Mouse (Mus musculus) stomach, postnatal 0 days (tissue): ENCODE data around the gene C2cd5. TPM values are rescaled to one million over a fixed set of nuclear protein-coding genes. Genes with fewer than 3 reads are reported as not detected.

ENCODE experiments used
- ATAC-seq: fragments of 200-750 bp; cut with Nextera tagmentation; 2 replicates; pipeline ENCODE4 v1.8.0; 2017; ENCODE audit not compliant: low FRiP score, low TSS enrichment
- DNase-seq: peaks from one replicate; pipeline ENCODE4 v3.0.0-alpha.2; 2016; ENCODE audit warnings: low spot score
- H3K27ac ChIP-seq: fragments of 300-500 bp; sonication (generic); replicated peaks from 2 replicates; pipeline ENCODE4 v1.5.1; 2014; ENCODE audit warnings: mild to moderate bottlenecking, control low read depth
- H3K27me3 ChIP-seq: fragments of 300-500 bp; sonication (generic); 2 replicates; pipeline ENCODE4 v1.6.1; 2014; ENCODE audit warnings: low read length; ENCODE audit not compliant: control insufficient read depth, insufficient read depth
- H3K36me3 ChIP-seq: fragments of 300-500 bp; sonication (generic); 2 replicates; pipeline ENCODE4 v1.6.1; 2014; ENCODE audit warnings: low read length, mixed read lengths; ENCODE audit not compliant: control insufficient read depth, insufficient read depth
- H3K4me1 ChIP-seq: fragments of 300-500 bp; sonication (generic); replicated peaks from 2 replicates; pipeline ENCODE4 v1.6.1; 2014; ENCODE audit warnings: antibody characterized with exemption; ENCODE audit not compliant: control insufficient read depth, insufficient read depth
- H3K4me2 ChIP-seq: fragments of 300-500 bp; sonication (generic); replicated peaks from 2 replicates; pipeline ENCODE4 v1.6.1; 2014; ENCODE audit warnings: low read depth, mild to moderate bottlenecking, control low read depth, moderate library complexity
- H3K4me3 ChIP-seq: fragments of 300-500 bp; sonication (generic); 2 replicates; pipeline ENCODE4 v1.5.1; 2014; ENCODE audit warnings: low read depth, low read length, control low read depth
- H3K9ac ChIP-seq: fragments of 300-500 bp; sonication (generic); 2 replicates; pipeline ENCODE4 v1.6.1; 2014; ENCODE audit warnings: mild to moderate bottlenecking, low read length, control low read depth, mixed read lengths
- H3K9me3 ChIP-seq: fragments of 300-500 bp; sonication (generic); 2 replicates; pipeline ENCODE4 v1.6.1; 2016; ENCODE audit warnings: low read length; ENCODE audit not compliant: control insufficient read depth
- CTCF ChIP-seq: IDR thresholded peaks from 2 replicates; pipeline ENCODE4 v1.5.1; 2016; ENCODE audit warnings: antibody characterized with exemption, low read depth, mild to moderate bottlenecking, moderate library complexity
- EP300 ChIP-seq: optimal IDR thresholded peaks from 2 replicates; pipeline ENCODE3; 2016; ENCODE audit warnings: antibody characterized with exemption
- WGBS: fragments of 180-500 bp; shearing (Covaris S2); extraction: QIAGEN DNeasy Blood & Tissue Kit; methylation state at CpG from one replicate; pipeline ENCODE4 v1.1.7; 2014; 5-methylcytosine and 5-hydroxymethylcytosine counted together
- polyA plus RNA-seq: library from polyadenylated mRNA; unstranded; fragments of >200 nt; fragmentation: Nextera tagmentation; extraction: Ambion mirVana; gene quantifications from 2 replicates; pipeline ENCODE4 v1.2.1, GENCODE M21; 2015

Gene C2cd5
- polyA plus RNA-seq, 1 experiment from 2014 or later, result 7.7 TPM

DNA sequence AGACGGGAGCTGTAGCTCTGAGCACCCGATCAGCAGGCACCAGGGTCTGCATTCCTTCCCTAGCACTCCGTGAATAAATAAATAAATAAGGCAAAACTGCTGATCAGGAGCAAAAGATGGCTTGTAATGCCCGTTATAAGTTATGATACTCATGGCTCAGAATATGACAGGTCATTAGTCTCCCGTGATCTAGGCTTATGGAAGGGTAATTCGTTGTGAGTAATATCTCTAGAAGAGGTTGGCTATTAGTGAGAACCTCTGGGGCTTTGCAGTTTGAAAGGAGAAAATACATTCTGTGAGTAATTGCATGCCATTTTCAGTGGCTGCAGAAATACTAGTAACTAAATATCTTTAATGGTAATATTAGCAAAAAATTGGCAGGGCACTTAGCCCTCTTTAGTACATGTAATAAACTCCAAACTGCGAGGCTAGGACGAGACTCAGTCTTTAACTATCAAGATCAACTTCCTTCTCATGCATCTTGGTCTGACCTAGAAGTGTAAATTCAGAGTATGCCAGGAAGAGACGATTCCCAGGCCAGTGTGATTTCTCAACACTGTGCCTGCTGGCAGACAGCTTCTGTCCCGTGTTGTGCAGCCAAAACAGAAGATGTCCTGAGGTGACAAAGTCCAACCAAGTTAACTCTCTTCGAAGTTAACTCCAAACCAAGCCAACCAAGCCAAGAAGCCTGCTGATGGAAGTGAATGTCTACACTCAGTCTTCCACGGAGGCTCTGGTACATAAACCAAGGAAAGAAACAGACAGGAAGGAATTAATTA, 101.5 kb downstream of the C2cd5 start:
- H3K4me1 ChIP-seq, result peaks cover 2% of the 10 kb centered on the region; the same call in 1 of the 2 replicates
- no peak overlapping the region for H3K27ac ChIP-seq
- no peak overlapping the region for H3K4me2 ChIP-seq
- H3K9me3 ChIP-seq, result no peaks in the 10 kb centered on the region
- WGBS, result 47% methylated on average over 12 of the region's 12 CpGs
- ATAC-seq (no peak), DNase-seq (no peak)
- no peak overlapping the region for H3K4me3 ChIP-seq
- H3K27me3 ChIP-seq, result no peaks in the 10 kb centered on the region
- TF ChIP-seq EP300 (no peak), CTCF (no peak)
- H3K9ac ChIP-seq, result no peak overlapping the region
- H3K36me3 ChIP-seq, result no peaks in the 10 kb centered on the region

DNA sequence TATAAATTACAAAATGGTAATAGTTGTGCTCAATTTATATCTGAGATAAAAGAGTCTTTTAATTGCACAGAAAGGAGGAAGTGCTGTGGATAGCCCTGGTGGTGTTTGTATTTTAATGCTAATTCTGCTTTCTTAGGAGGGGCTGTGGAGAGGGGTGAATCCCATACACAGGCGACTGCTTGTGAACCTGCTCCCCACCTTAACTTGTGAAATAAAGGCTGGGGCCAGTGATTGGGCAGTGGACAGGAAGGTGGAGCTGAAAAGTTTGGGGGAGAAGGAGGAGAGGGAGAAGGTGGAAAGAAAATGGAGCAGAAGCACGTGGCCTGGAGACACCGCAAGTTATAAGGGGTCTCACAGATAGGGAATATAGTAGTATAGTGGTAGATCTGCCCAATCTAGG, 103.1 kb downstream of the C2cd5 start:
- ATAC-seq (no peak), DNase-seq (no peak)
- Histone ChIP-seq H3K9me3 (no peaks in the 10 kb centered on the region), H3K4me2 (no peak overlapping the region), H3K27ac (no peak overlapping the region), H3K4me1 (peaks cover 2% of the 10 kb centered on the region; the same call in 1 of the 2 replicates), H3K9ac (no peak overlapping the region), H3K36me3 (no peaks in the 10 kb centered on the region), H3K27me3 (no peaks in the 10 kb centered on the region), H3K4me3 (no peak overlapping the region)
- TF ChIP-seq CTCF (no peak), EP300 (no peak)
- 87% methylated on average over 3 of the region's 3 CpGs for WGBS

DNA sequence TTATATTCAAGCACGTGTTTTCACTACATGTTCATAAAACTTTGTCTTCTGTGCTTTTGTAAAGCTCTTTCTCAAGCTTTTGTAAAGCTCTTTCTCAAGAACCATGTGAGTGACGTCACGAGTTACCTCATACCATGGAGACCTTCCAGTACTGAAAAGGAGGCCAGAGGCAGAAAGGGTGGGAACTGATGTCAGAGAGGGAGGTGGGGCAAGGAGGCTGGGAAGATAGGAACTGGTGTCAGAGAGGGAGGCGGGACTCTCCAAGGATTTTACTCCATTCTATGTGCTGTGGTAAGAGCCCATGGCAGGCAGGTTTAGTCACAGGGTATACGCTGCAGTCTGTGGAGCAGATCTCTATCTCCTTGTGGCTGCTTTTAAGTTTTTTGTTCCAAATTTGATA, 104.4 kb downstream of the C2cd5 start:
- no peak overlapping the region for H3K9ac ChIP-seq
- no peak for TF ChIP-seq CTCF
- TF ChIP-seq EP300, result no peak
- no peaks in the 10 kb centered on the region for H3K9me3 ChIP-seq
- ATAC-seq, result peak; percentile 51; the same call in 1 of the 2 replicates
- no peak overlapping the region for H3K27ac ChIP-seq
- no peaks in the 10 kb centered on the region; the same call in 1 of the 2 replicates for H3K27me3 ChIP-seq
- no peak overlapping the region for H3K4me3 ChIP-seq
- WGBS, result 51% methylated on average over 5 of the region's 5 CpGs
- DNase-seq, result peak; percentile 33
- H3K4me1 ChIP-seq, result peaks cover 2% of the 10 kb centered on the region; the same call in 1 of the 2 replicates
- no peak overlapping the region for H3K4me2 ChIP-seq
- H3K36me3 ChIP-seq, result no peaks in the 10 kb centered on the region

DNA sequence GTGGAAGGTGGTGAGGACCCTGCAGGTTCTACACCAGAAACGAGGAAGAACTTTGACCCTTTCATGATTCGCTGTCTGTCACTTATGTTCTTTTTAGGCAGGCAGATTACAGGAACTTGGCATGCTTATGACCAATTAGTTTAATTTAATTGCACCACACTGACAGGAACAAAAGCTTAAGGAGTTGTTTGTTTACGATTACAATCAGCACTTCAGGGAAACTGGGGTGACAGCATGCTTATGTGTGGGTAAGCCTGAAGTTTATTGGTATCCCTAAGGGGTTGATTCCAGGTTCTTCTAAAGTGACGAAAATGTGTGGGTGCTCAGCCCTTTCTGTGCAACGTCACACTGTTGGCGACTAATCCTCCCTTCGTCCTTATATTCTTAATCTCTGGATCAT, 105.1 kb downstream of the C2cd5 start:
- ATAC-seq (no peak), DNase-seq (no peak)
- no peaks in the 10 kb centered on the region; the same call in 1 of the 2 replicates for H3K27me3 ChIP-seq
- no peak overlapping the region for H3K9ac ChIP-seq
- H3K4me3 ChIP-seq, result no peak overlapping the region
- no peak overlapping the region for H3K27ac ChIP-seq
- 41% methylated on average over 7 of the region's 7 CpGs for WGBS
- no peaks in the 10 kb centered on the region for H3K9me3 ChIP-seq
- H3K4me1 ChIP-seq, result peaks cover 2% of the 10 kb centered on the region; the same call in 1 of the 2 replicates
- no peak overlapping the region for H3K4me2 ChIP-seq
- no peaks in the 10 kb centered on the region for H3K36me3 ChIP-seq
- TF ChIP-seq CTCF (no peak), EP300 (no peak)

DNA sequence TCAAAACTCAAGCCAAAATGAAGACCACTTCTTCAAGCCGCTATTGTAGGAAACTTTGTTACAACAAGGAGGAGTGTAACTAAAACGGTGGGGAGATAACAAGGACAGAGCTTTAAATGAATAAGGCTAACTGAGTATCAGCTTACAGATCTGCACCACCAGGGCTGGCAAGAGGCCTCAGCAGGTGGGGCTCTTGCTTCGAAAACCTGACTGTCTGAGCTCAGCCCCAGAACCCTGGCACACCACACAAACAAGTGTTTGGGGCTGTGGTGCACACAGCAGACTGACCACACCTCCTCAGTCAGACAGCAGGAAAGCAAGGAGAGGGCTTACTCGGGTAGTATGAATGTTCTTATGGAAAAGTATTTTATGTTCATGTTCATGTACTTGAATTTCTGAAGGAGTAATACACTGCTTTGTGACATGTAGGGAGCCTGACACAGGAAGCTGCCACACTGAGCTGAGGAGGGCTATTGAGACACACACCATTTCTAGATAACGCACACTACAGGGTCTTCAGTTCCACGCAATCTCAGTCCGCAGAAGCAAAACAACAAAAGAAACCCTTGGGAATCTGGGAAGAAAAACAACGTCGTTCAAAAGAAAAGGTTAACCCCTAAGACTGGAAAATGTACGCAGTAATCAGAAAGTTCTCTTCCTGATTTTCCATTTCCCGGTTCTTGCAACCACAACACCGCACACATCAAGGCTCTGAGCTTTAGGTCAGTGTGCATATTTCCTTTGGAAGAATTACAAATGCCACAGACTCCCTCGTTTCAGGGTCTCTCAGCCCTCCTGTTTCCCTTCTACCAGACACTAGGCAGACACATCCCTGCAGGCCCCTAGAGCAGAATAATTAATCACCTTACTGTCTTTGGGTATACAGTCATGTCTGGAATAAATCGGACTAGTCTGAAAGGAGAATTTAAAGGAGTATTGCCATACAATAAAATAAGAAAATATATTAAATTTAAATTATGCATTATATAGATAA, 105.9 kb downstream of the C2cd5 start:
- no peaks in the 10 kb centered on the region; the same call in 1 of the 2 replicates for H3K27me3 ChIP-seq
- H3K9me3 ChIP-seq, result no peaks in the 10 kb centered on the region
- no peak overlapping the region for H3K9ac ChIP-seq
- H3K4me3 ChIP-seq, result no peak overlapping the region
- no peak for ATAC-seq
- 22% methylated on average over 14 of the region's 14 CpGs for WGBS
- H3K4me1 ChIP-seq, result peaks cover 2% of the 10 kb centered on the region; the same call in 1 of the 2 replicates
- no peaks in the 10 kb centered on the region for H3K36me3 ChIP-seq
- no peak overlapping the region for H3K4me2 ChIP-seq
- TF ChIP-seq EP300 (no peak), CTCF (peak; percentile 31)
- H3K27ac ChIP-seq, result no peak overlapping the region
- DNase-seq, result no peak
